Mouse (Mus musculus) liver, embryonic 11.5 days (tissue): Measurements from ENCODE around the gene Espn. TPM values are rescaled to one million over a fixed set of nuclear protein-coding genes. Genes with fewer than 3 reads are reported as not detected.
A peak's percentile ranks its signal among the peaks of the same experiment; 100 is the strongest.

Experiments used
- ATAC-seq: fragments of 200-750 bp; cut with Nextera tagmentation; replicated peaks from 2 replicates; pipeline ENCODE4 v1.8.0; 2017; ENCODE audit warnings: moderate number of reproducible peaks, mild to moderate bottlenecking, moderate TSS enrichment, moderate library complexity; ENCODE audit not compliant: low FRiP score
- DNase-seq: peaks from one replicate; pipeline ENCODE4 v3.0.0-alpha.2; 2017; ENCODE audit warnings: low spot score
- H3K27ac ChIP-seq: fragments of 300-500 bp; sonication (generic); 2 replicates; pipeline ENCODE4 v1.5.1; 2014; ENCODE audit warnings: mild to moderate bottlenecking, low read depth, low read length, control low read depth
- H3K27me3 ChIP-seq: fragments of 300-500 bp; sonication (generic); replicated peaks from 2 replicates; pipeline ENCODE4 v1.6.1; 2014; ENCODE audit warnings: low read length, mixed read lengths; ENCODE audit not compliant: control insufficient read depth, insufficient read depth
- H3K36me3 ChIP-seq: fragments of 300-500 bp; sonication (generic); 2 replicates; pipeline ENCODE4 v1.6.1; 2014; ENCODE audit warnings: mild to moderate bottlenecking, low read length, moderate library complexity, mixed read lengths; ENCODE audit not compliant: control insufficient read depth, insufficient read depth
- H3K4me1 ChIP-seq: fragments of 300-500 bp; sonication (generic); replicated peaks from 2 replicates; pipeline ENCODE4 v1.6.1; 2014; ENCODE audit warnings: low read length, mixed read lengths; ENCODE audit not compliant: control insufficient read depth, insufficient read depth
- H3K4me2 ChIP-seq: fragments of 300-500 bp; sonication (generic); 2 replicates; pipeline ENCODE4 v1.6.1; 2014; ENCODE audit warnings: mild to moderate bottlenecking, control low read depth, moderate library complexity
- H3K4me3 ChIP-seq: fragments of 300-500 bp; sonication (generic); 2 replicates; pipeline ENCODE4 v1.5.1; 2014; ENCODE audit warnings: low read depth, low read length, control low read depth
- H3K9ac ChIP-seq: fragments of 300-500 bp; sonication (generic); 2 replicates; pipeline ENCODE4 v1.6.1; 2014; ENCODE audit warnings: low read depth, low read length, control low read depth
- H3K9me3 ChIP-seq: fragments of 300-500 bp; sonication (generic); 2 replicates; pipeline ENCODE4 v1.6.1; 2016; ENCODE audit warnings: low read length, inconsistent platforms, mixed read lengths; ENCODE audit not compliant: control insufficient read depth
- WGBS: fragments of 180-500 bp; shearing (Covaris S2); extraction: QIAGEN DNeasy Blood & Tissue Kit; methylation state at CpG from one replicate; pipeline ENCODE4 v1.1.7; 2014; 5-methylcytosine and 5-hydroxymethylcytosine counted together
- polyA plus RNA-seq: library from polyadenylated mRNA; unstranded; fragments of >200 nt; fragmentation: Nextera tagmentation; extraction: Ambion mirVana; gene quantifications from 2 replicates; pipeline ENCODE4 v1.2.1, GENCODE M21; 2014

Gene Espn
- polyA plus RNA-seq, 1 experiment from 2014 or later: 5.3 TPM

GRCm38 (mm10) chr4:152128784-152129183 is 23.4 kb downstream of the Espn start:
- H3K27ac ChIP-seq: no peak overlapping the region
- H3K4me3 ChIP-seq: no peak overlapping the region
- H3K4me2 ChIP-seq: peak overlapping the region; percentile 68
- ATAC-seq (no peak), DNase-seq (no peak)
- no peak overlapping the region for H3K9ac ChIP-seq
- no peaks in the 10 kb centered on the region for H3K36me3 ChIP-seq
- H3K4me1 ChIP-seq: peaks cover 13% of the 10 kb centered on the region
- WGBS: 63% methylated on average over 5 of the region's 5 CpGs
- H3K9me3 ChIP-seq: no peaks in the 10 kb centered on the region
- H3K27me3 ChIP-seq: peaks cover 100% of the 10 kb centered on the region

- Histone ChIP-seq H3K36me3 (no peaks in the 10 kb centered on the region), H3K4me1 (peaks cover 13% of the 10 kb centered on the region), H3K27ac (no peak overlapping the region), H3K4me3 (no peak overlapping the region), H3K4me2 (no peak overlapping the region), H3K9ac (no peak overlapping the region), H3K9me3 (no peaks in the 10 kb centered on the region), H3K27me3 (peaks cover 100% of the 10 kb centered on the region)
- ATAC-seq: no peak
- WGBS: 82% methylated on average over 11 of the region's 11 CpGs
- no peak for DNase-seq
Observed at GRCm38 (mm10) chr4:152127884-152128283, 24.3 kb downstream of the Espn start.

GRCm38 (mm10) chr4:152126026-152126920 is 25.9 kb downstream of the Espn start:
- Histone ChIP-seq H3K4me1 (peaks cover 9% of the 10 kb centered on the region), H3K27me3 (peaks cover 100% of the 10 kb centered on the region), H3K9me3 (no peaks in the 10 kb centered on the region), H3K36me3 (no peaks in the 10 kb centered on the region), H3K9ac (no peak overlapping the region), H3K4me2 (peak overlapping the region; percentile 37), H3K4me3 (peak overlapping the region; percentile 24; the same call in 1 of the 2 replicates), H3K27ac (no peak overlapping the region)
- 9% methylated on average over 65 of the region's 65 CpGs for WGBS
- ATAC-seq: no peak
- DNase-seq: no peak

GRCm38 (mm10) chr4:152125161-152126025 is 26.8 kb downstream of the Espn start:
- H3K4me2 ChIP-seq: peak overlapping the region; percentile 37
- peaks cover 100% of the 10 kb centered on the region for H3K27me3 ChIP-seq
- peaks cover 14% of the 10 kb centered on the region for H3K4me1 ChIP-seq
- no peak for DNase-seq
- no peak overlapping the region for H3K9ac ChIP-seq
- H3K4me3 ChIP-seq: peak overlapping the region; percentile 24
- H3K36me3 ChIP-seq: no peaks in the 10 kb centered on the region
- no peak for ATAC-seq
- no peaks in the 10 kb centered on the region for H3K9me3 ChIP-seq
- 9% methylated on average over 56 of the region's 56 CpGs for WGBS
- H3K27ac ChIP-seq: no peak overlapping the region

- H3K4me3 ChIP-seq: no peak overlapping the region
- H3K27ac ChIP-seq: no peak overlapping the region
- H3K9me3 ChIP-seq: no peaks in the 10 kb centered on the region
- H3K4me2 ChIP-seq: no peak overlapping the region
- peaks cover 23% of the 10 kb centered on the region for H3K4me1 ChIP-seq
- 11% methylated on average over 13 of the region's 13 CpGs for WGBS
- ATAC-seq: no peak
- peaks cover 100% of the 10 kb centered on the region for H3K27me3 ChIP-seq
- DNase-seq: no peak
- H3K9ac ChIP-seq: no peak overlapping the region
- H3K36me3 ChIP-seq: no peaks in the 10 kb centered on the region
Observed at GRCm38 (mm10) chr4:152124361-152124961, 27.7 kb downstream of the Espn start.

GRCm38 (mm10) chr4:152121183-152121505 is 31.0 kb downstream of the Espn start:
- peak overlapping the region; percentile 33 for H3K4me3 ChIP-seq
- peaks cover 28% of the 10 kb centered on the region for H3K4me1 ChIP-seq
- 3% methylated on average over 12 of the region's 12 CpGs for WGBS
- peaks cover 99% of the 10 kb centered on the region for H3K27me3 ChIP-seq
- no peak for DNase-seq
- peak overlapping the region; percentile 55 for H3K4me2 ChIP-seq
- H3K9me3 ChIP-seq: no peaks in the 10 kb centered on the region
- H3K27ac ChIP-seq: no peak overlapping the region
- ATAC-seq: no peak
- H3K9ac ChIP-seq: no peak overlapping the region
- H3K36me3 ChIP-seq: no peaks in the 10 kb centered on the region

GRCm38 (mm10) chr4:152120311-152121182 is 31.6 kb downstream of the Espn start:
- peaks cover 98% of the 10 kb centered on the region for H3K27me3 ChIP-seq
- no peak overlapping the region for H3K27ac ChIP-seq
- peak overlapping the region; percentile 55 for H3K4me2 ChIP-seq
- H3K9ac ChIP-seq: no peak overlapping the region
- peak overlapping the region; percentile 33 for H3K4me3 ChIP-seq
- no peak for ATAC-seq
- H3K9me3 ChIP-seq: no peaks in the 10 kb centered on the region
- no peaks in the 10 kb centered on the region for H3K36me3 ChIP-seq
- WGBS: 3% methylated on average over 31 of the region's 31 CpGs
- peaks cover 31% of the 10 kb centered on the region for H3K4me1 ChIP-seq
- no peak for DNase-seq
